Mouse (Mus musculus): ENCODE measurements around the gene Mpig6b.

Gene Mpig6b

GRCm38 (mm10) chr17:35016791-35017705 is 48.9 kb downstream of the Mpig6b start:
- DNase-seq (ENCODE audit: low spot score), result no peak

GRCm38 (mm10) chr17:35016376-35016775 is 49.6 kb downstream of the Mpig6b start, which contains the start of gene Vwa7:
TSS of gene Vwa7 (plus strand) at chr17:35016579.
- DNase-seq (ENCODE audit: low spot score), result no peak

- no peak for DNase-seq (ENCODE audit: low spot score)
Measured at GRCm38 (mm10) chr17:35015296-35015695, 50.7 kb downstream of the Mpig6b start.

- DNase-seq (ENCODE audit: low spot score), result no peak
Measured at GRCm38 (mm10) chr17:35013221-35013620, 52.8 kb downstream of the Mpig6b start.

All from spleen, adult 12 weeks (tissue).